Mouse (Mus musculus) left cerebral cortex, adult 18-20 months (tissue): Measurements from ENCODE around the gene Lrrc4b. TPM values are rescaled to one million over a fixed set of nuclear protein-coding genes. Genes with fewer than 3 reads are reported as not detected.

Experiments used
- DNase-seq, 2 experiments: peaks; one replicate each; pipeline ENCODE4 v3.0.0; 2021 to 2022; ENCODE audit warnings: low spot score in 2 of 2, mixed read lengths in 1 of 2
- long read RNA-seq, 2 experiments: library from polyadenylated mRNA; stranded (forward); transcript quantifications; one replicate each; pipeline ENCODE4 v2.0.0; 2021
- total RNA-seq, 2 experiments: library from RNA; stranded (reverse); gene quantifications; 2 replicates each; pipeline ENCODE4 v1.2.3; 2021

Gene Lrrc4b
- 100 to 1,000 TPM; 284 to 289 TPM for total RNA-seq
- long read RNA-seq, experiment 1, transcript Lrrc4b-201 (3 exons, 2,728 nt) = minor isoform, 8 of 102 reads
- long read RNA-seq, experiment 1, transcript Lrrc4b-202 (3 exons, 790 nt) = major isoform, 36 of 102 reads
- long read RNA-seq, experiment 1, partial matches to known transcripts = 52 of 102 reads
- long read RNA-seq, experiment 1, other reads (novel, unspliced or antisense) = 6 of 102 reads
- long read RNA-seq, experiment 2, transcript Lrrc4b-202 (3 exons, 790 nt) = major isoform, 21 of 100 reads
- long read RNA-seq, experiment 2, partial matches to known transcripts = 19 of 100 reads
- long read RNA-seq, experiment 2, other reads (novel, unspliced or antisense) = 56 of 100 reads

GRCm38 (mm10) chr7:44428968-44429521 lies at the start of gene Lrrc4b:
Gene Lrrc4b (plus strand): TSS chr7:44429018.
- DNase-seq = peak; percentile 67 to 86

GRCm38 (mm10) chr7:44382541-44382940 lies 46.3 kb upstream of the Lrrc4b start:
- DNase-seq = peak; percentile 74 to 85

GRCm38 (mm10) chr7:44383980-44384715 lies 44.7 kb upstream of the Lrrc4b start, which contains the start of gene Syt3:
Gene Syt3 (plus strand): TSS chr7:44384102.
- peak; percentile 74 to 79 for DNase-seq

- DNase-seq = no peak
Measured at GRCm38 (mm10) chr7:44384716-44385059, 44.1 kb upstream of the Lrrc4b start.

- DNase-seq = no peak
Measured at GRCm38 (mm10) chr7:44385720-44386119, 43.1 kb upstream of the Lrrc4b start, which contains the start of gene 1700008O03Rik. Gene 1700008O03Rik (minus strand): TSS chr7:44385820.

- no peak for DNase-seq
Measured at GRCm38 (mm10) chr7:44391831-44392230, 37.0 kb upstream of the Lrrc4b start.

- no peak for DNase-seq
Measured at GRCm38 (mm10) chr7:44392341-44392740, 36.5 kb upstream of the Lrrc4b start.

- DNase-seq = no peak
Measured at GRCm38 (mm10) chr7:44393284-44393683, 35.5 kb upstream of the Lrrc4b start.

GRCm38 (mm10) chr7:44398570-44398969 lies 30.2 kb upstream of the Lrrc4b start:
- DNase-seq = peak; percentile 48 to 64

GRCm38 (mm10) chr7:44401673-44402072 lies 27.1 kb upstream of the Lrrc4b start:
- no peak for DNase-seq

GRCm38 (mm10) chr7:44405346-44406014 lies 23.3 kb upstream of the Lrrc4b start:
- peak; percentile 95 to 97 for DNase-seq

- DNase-seq = no peak
Measured at GRCm38 (mm10) chr7:44406015-44406355, 22.8 kb upstream of the Lrrc4b start.

GRCm38 (mm10) chr7:44411144-44411543 lies 17.7 kb upstream of the Lrrc4b start:
- DNase-seq = no peak

GRCm38 (mm10) chr7:44413307-44413706 lies 15.5 kb upstream of the Lrrc4b start:
- DNase-seq = no peak

GRCm38 (mm10) chr7:44427666-44428065 lies 1.2 kb upstream of the Lrrc4b start:
- DNase-seq = no peak

- peak; percentile 56 to 58 for DNase-seq
Measured at GRCm38 (mm10) chr7:44428171-44428950, 457 bp upstream of the Lrrc4b start.

- DNase-seq = peak; percentile 47 to 61
Measured at GRCm38 (mm10) chr7:44429534-44430488, 993 bp downstream of the Lrrc4b start.

GRCm38 (mm10) chr7:44432550-44432949 lies 3.7 kb downstream of the Lrrc4b start:
- DNase-seq = peak in 1 of 2 experiments; percentile 42

GRCm38 (mm10) chr7:44433371-44433770 lies 4.6 kb downstream of the Lrrc4b start:
- no peak for DNase-seq

GRCm38 (mm10) chr7:44434089-44434488 lies 5.3 kb downstream of the Lrrc4b start:
- no peak for DNase-seq
